Mouse (Mus musculus): ENCODE measurements at regions not wholly inside any gene's neighbourhood (a gene's known extent, or its start where the extent isn't known, plus 50 kb on each side); places are given as distances from the start of the nearest gene placed in this dataset.

DNA sequence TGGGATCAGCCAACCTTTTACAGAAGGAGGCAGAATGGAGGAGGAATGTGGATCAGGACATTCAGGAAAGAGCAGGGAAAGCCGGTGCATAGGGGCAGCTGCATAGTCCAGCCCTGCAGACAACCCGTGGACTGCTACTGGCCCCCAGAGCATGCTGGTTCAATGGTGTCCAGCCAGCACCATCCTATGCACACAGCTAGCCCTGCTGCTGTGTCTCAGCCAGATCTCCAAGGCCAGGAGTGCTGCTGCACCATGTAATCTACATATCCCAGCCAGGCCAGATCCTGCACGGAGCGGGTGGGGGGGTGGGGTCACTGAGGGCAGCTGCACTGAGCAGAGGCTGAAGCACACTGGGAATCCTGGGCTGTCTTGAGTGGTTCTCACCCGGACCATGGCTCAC, 165.8 kb upstream of the Rpl38 start:
- TF ChIP-seq GATA1 (IDR thresholded peaks at IDR 0.05; ENCODE audit: low read length) (no peak), TAL1 (IDR thresholded peaks at IDR 0.05; ENCODE audit: low read length) (no peak)
